Comparison of ENCODE assay signal across 8 mouse cellular contexts in the genomic region with DNA sequence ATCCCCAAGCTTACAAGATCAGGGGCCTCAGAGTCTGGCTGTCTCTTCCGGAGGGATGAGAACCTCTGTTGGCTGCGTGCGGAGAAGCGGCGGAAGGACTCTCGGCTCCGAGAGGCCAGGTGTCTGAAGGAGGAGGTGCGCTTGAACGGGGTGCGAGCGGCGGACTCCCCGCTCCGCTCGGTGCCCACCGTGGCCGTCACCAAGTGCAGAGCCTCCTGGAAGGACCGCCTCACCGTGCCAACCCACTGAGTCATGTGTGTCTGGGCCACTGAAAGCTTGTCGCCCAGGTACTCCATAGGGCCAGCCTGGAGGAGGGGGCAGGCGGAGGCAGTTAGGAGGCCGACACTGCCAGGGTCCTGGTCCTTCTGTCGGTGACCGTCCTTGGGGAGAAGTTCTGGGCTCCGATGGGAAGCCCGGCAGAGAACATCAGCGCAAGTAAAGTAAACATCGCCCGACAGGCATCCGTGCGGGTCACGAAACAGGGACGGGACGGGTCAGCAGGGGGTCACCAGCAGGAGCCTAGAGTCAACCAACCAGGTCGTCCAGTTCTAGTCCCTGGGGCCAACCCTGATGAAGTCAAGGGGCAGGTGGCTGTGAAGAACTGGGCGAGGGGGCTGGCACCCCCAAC. TPM values are rescaled to one million over a fixed set of nuclear protein-coding genes. Genes with fewer than 3 reads are reported as not detected.
DNase-seq lines count a peak whose midpoint lies in the region; ATAC-seq lines count a peak whose summit lies in the region.

No protein-coding gene starts in this region.

- H3K27me3 ChIP-seq in embryonic facial prominence, embryonic 15.5 days = peaks cover 20% of the 10 kb centered on the region
- peaks cover 2% of the 10 kb centered on the region; the same call in 1 of the 2 replicates for H3K27me3 ChIP-seq in hindbrain, embryonic 16.5 days (replicated peaks; ENCODE audit: control insufficient read depth, insufficient read depth, low read length)

- intact Hi-C loops in left cerebral cortex, postnatal 36 days (cut with DNase I) = no loop called here
- intact Hi-C loops in left cerebral cortex, postnatal 4 days (cut with DNase I) = no loop called here

- peak overlapping the region; percentile 47 for H3K9ac ChIP-seq in embryonic facial prominence, embryonic 15.5 days
- H3K9ac ChIP-seq in hindbrain, embryonic 16.5 days (ENCODE audit: low read depth, low read length) = peak overlapping the region; percentile 77

- H3K4me3 ChIP-seq in embryonic facial prominence, embryonic 15.5 days (replicated peaks) = peak overlapping the region; percentile 50
- H3K4me3 ChIP-seq in hindbrain, embryonic 16.5 days (ENCODE audit: low read length) = peak overlapping the region; percentile 58
- peak overlapping the region; percentile 30 for H3K4me3 ChIP-seq in macrophage (ENCODE audit: inconsistent target)

- H3K4me2 ChIP-seq in embryonic facial prominence, embryonic 15.5 days (replicated peaks) = peak overlapping the region; percentile 93
- H3K4me2 ChIP-seq in hindbrain, embryonic 16.5 days (ENCODE audit: low read length) = peak overlapping the region; percentile 91

- H3K4me1 ChIP-seq in embryonic facial prominence, embryonic 15.5 days = peaks cover 58% of the 10 kb centered on the region
- peaks cover 37% of the 10 kb centered on the region for H3K4me1 ChIP-seq in hindbrain, embryonic 16.5 days (ENCODE audit: control insufficient read depth, insufficient read depth, low read depth, low read length)

- H3K9me3 ChIP-seq in embryonic facial prominence, embryonic 15.5 days (replicated peaks) = no peaks in the 10 kb centered on the region
- H3K9me3 ChIP-seq in hindbrain, embryonic 16.5 days (ENCODE audit: control insufficient read depth, low read length) = 0 out of 2 replicates have a peak, but pooled peaks cover 3% of the 10 kb centered on the region

- H3K36me3 ChIP-seq in embryonic facial prominence, embryonic 15.5 days = no peaks in the 10 kb centered on the region
- H3K36me3 ChIP-seq in hindbrain, embryonic 16.5 days (ENCODE audit: control insufficient read depth, insufficient read depth, low read length) = no peaks in the 10 kb centered on the region
- H3K36me3 ChIP-seq in macrophage (ENCODE audit: inconsistent target) = no peaks in the 10 kb centered on the region

- H3K27ac ChIP-seq in embryonic facial prominence, embryonic 15.5 days (replicated peaks) = peak overlapping the region; percentile 85
- peak overlapping the region; percentile 50; the same call in 1 of the 2 replicates for H3K27ac ChIP-seq in hindbrain, embryonic 16.5 days (ENCODE audit: low read depth, low read length)
- no peak overlapping the region for H3K27ac ChIP-seq in macrophage

- no peak for ATAC-seq in embryonic facial prominence, embryonic 15.5 days (ENCODE audit: insufficient number of reproducible peaks, low FRiP score, low TSS enrichment, low read depth)
- ATAC-seq in hindbrain, embryonic 16.5 days = no peak

- peaks cover 8% of the 10 kb centered on the region; the same call in 1 of the 2 replicates for H3K79me2 ChIP-seq in macrophage (ENCODE audit: inconsistent target)

- peak; percentile 56 to 67 for DNase-seq in left cerebral cortex, postnatal 36 days (ENCODE audit: low spot score in 2 of 2)
- DNase-seq in left cerebral cortex, postnatal 4 days = no peak
- no peak for DNase-seq in retina, embryonic 14.5 days (ENCODE audit: low spot score)
- no peak for DNase-seq in spleen, postnatal 4 days (ENCODE audit: low spot score in 2 of 2)
- DNase-seq in cerebellum, adult 9-10 months = no peak

- WGBS in embryonic facial prominence, embryonic 15.5 days = 10% methylated on average over 36 of the region's 36 CpGs
- 10% methylated on average over 36 of the region's 36 CpGs for WGBS in hindbrain, embryonic 16.5 days
- WGBS in macrophage (ENCODE audit: missing documents) = 23% methylated on average over 30 of the region's 36 CpGs

RNA-seq across cellular contexts. Expression of a gene that starts 56.4 kb away (rescaled TPM):
- total RNA-seq in left cerebral cortex, postnatal 36 days (2021) = 1 to 10 TPM; 1.1 to 2.4 TPM
- 1 to 10 TPM; 3.9 to 4.2 TPM for total RNA-seq in left cerebral cortex, postnatal 4 days (2021)
- polyA plus RNA-seq in embryonic facial prominence, embryonic 15.5 days (2015; fragmentation: Nextera tagmentation; extraction: Ambion mirVana) = 5.0 and 5.4 TPM in 2 replicates
- polyA plus RNA-seq in hindbrain, embryonic 16.5 days (2015; fragmentation: Nextera tagmentation; extraction: Ambion mirVana) = 0.86 and 1.8 TPM in 2 replicates
- total RNA-seq in macrophage (2018; cell fraction: chromatin; rRNA removed) = 1 to 10 TPM in 1 of 26 experiments, not detected in 25; 3.9 TPM
- not detected for total RNA-seq in macrophage (2018; cell fraction: cytosol; rRNA removed)
- 1 to 10 TPM in 1 of 26 experiments, under 1 TPM in 1, not detected in 24; 0.80 to 3.0 TPM for total RNA-seq in macrophage (2018; cell fraction: nucleus; rRNA removed)
- not detected in 3 replicates for polyA plus RNA-seq in macrophage (2018)

Comparison
In these comparisons a context has a peak if more than half of its experiments do, and no peak if none do; other contexts are left out.
1. DNase-seq: peak in left cerebral cortex, postnatal 36 days (2 of 2); none in left cerebral cortex, postnatal 4 days (single experiment), retina, embryonic 14.5 days (single experiment), spleen, postnatal 4 days (0 of 2) and cerebellum, adult 9-10 months (single experiment).
2. Peak in every context shown above with its lines, with median percentiles within 50 percentile points of each other: H3K4me3 ChIP-seq.